Mouse (Mus musculus) right cerebral cortex, adult 18-20 months (tissue): ENCODE results near the gene Apoa4.

Source experiments
- DNase-seq: peaks from one replicate; pipeline ENCODE4 v3.0.0; 2022; ENCODE audit warnings: mixed read lengths

Gene Apoa4

GRCm38 (mm10) chr9:46282631-46283436, 42.3 kb downstream of the Apoa4 start, which contains the start of gene Bud13:
Bud13 (plus strand) TSS chr9:46283008.
- DNase-seq, result peak; percentile 92
